Mouse (Mus musculus): ENCODE data around the gene Gm37240. TPM values are rescaled to one million over a fixed set of nuclear protein-coding genes. Genes with fewer than 3 reads are reported as not detected.

The Gm37240 gene
- total RNA-seq, 1 experiment = 1.2 TPM

GRCm38 (mm10) chr3:85369847-85370246 is 517.5 kb downstream of the Gm37240 start:
- no peak for DNase-seq (ENCODE audit: low read depth, low spot score)
- H3K36me3 ChIP-seq (ENCODE audit: control insufficient read depth, insufficient read depth, low read length, poor library complexity, severe bottlenecking) = no peaks in the 10 kb centered on the region
- in situ Hi-C loops (cut with MboI; ENCODE audit: low sequenced_read_pairs in 2 of 2, unreplicated experiment in 2 of 2) = no loop called here
- H3K4me1 ChIP-seq (ENCODE audit: control insufficient read depth in 2 of 2, insufficient read depth in 2 of 2, low read length in 2 of 2, poor library complexity in 1 of 2) = no peaks in the 10 kb centered on the region
- H3K9me3 ChIP-seq (ENCODE audit: control insufficient read depth, insufficient read depth, low read depth, low read length) = no peaks in the 10 kb centered on the region
- no peak for TF ChIP-seq ZC3H11A (IDR thresholded peaks at IDR 0.05; ENCODE audit: borderline replicate concordance, low read depth, low read length)
- no peak overlapping the region for H3K9ac ChIP-seq (ENCODE audit: insufficient read depth, low read depth, low read length, poor library complexity, severe bottlenecking)
- no peak overlapping the region for H3K4me3 ChIP-seq (ENCODE audit: insufficient read depth in 1 of 2, low read depth in 1 of 2, low read length in 2 of 2, poor library complexity in 1 of 2, severe bottlenecking in 1 of 2)
- H3K27ac ChIP-seq (ENCODE audit: insufficient read depth, low read depth, low read length, poor library complexity, severe bottlenecking) = no peak overlapping the region

- Histone ChIP-seq H3K36me3 (ENCODE audit: control insufficient read depth, insufficient read depth, low read length, poor library complexity, severe bottlenecking) (no peaks in the 10 kb centered on the region), H3K27ac (ENCODE audit: insufficient read depth, low read depth, low read length, poor library complexity, severe bottlenecking) (no peak overlapping the region), H3K4me1 (ENCODE audit: control insufficient read depth in 2 of 2, insufficient read depth in 2 of 2, low read length in 2 of 2, poor library complexity in 1 of 2) (no peaks in the 10 kb centered on the region), H3K4me3 (ENCODE audit: insufficient read depth in 1 of 2, low read depth in 1 of 2, low read length in 2 of 2, poor library complexity in 1 of 2, severe bottlenecking in 1 of 2) (no peak overlapping the region), H3K9me3 (ENCODE audit: control insufficient read depth, insufficient read depth, low read depth, low read length) (no peaks in the 10 kb centered on the region), H3K9ac (ENCODE audit: insufficient read depth, low read depth, low read length, poor library complexity, severe bottlenecking) (no peak overlapping the region)
- TF ChIP-seq CHD2 (IDR thresholded peaks at IDR 0.05; ENCODE audit: low read depth, low read length) = no peak
- TF ChIP-seq MAFK (IDR thresholded peaks at IDR 0.05; ENCODE audit: insufficient read depth, low read depth, low read length) = no peak
- no peak for TF ChIP-seq ZNF384 (IDR thresholded peaks at IDR 0.05; ENCODE audit: low read depth, low read length)
- no peak for TF ChIP-seq ZC3H11A (IDR thresholded peaks at IDR 0.05; ENCODE audit: borderline replicate concordance, low read depth, low read length)
- no peak for TF ChIP-seq HCFC1 (IDR thresholded peaks at IDR 0.05; ENCODE audit: borderline replicate concordance, insufficient read depth, low read length)
- DNase-seq (ENCODE audit: low read depth, low spot score) = no peak
- in situ Hi-C loops (cut with MboI; ENCODE audit: low sequenced_read_pairs in 2 of 2, unreplicated experiment in 2 of 2) = no loop called here
Observed at GRCm38 (mm10) chr3:85369157-85369556, 518.2 kb downstream of the Gm37240 start.

- Histone ChIP-seq H3K27ac (ENCODE audit: insufficient read depth, low read depth, low read length, poor library complexity, severe bottlenecking) (no peak overlapping the region), H3K9ac (ENCODE audit: insufficient read depth, low read depth, low read length, poor library complexity, severe bottlenecking) (no peak overlapping the region), H3K9me3 (ENCODE audit: control insufficient read depth, insufficient read depth, low read depth, low read length) (no peaks in the 10 kb centered on the region), H3K36me3 (ENCODE audit: control insufficient read depth, insufficient read depth, low read length, poor library complexity, severe bottlenecking) (no peaks in the 10 kb centered on the region), H3K4me3 (ENCODE audit: insufficient read depth in 1 of 2, low read depth in 1 of 2, low read length in 2 of 2, poor library complexity in 1 of 2, severe bottlenecking in 1 of 2) (no peak overlapping the region), H3K4me1 (ENCODE audit: control insufficient read depth in 2 of 2, insufficient read depth in 2 of 2, low read length in 2 of 2, poor library complexity in 1 of 2) (no peaks in the 10 kb centered on the region)
- TF ChIP-seq ZC3H11A (IDR thresholded peaks at IDR 0.05; ENCODE audit: borderline replicate concordance, low read depth, low read length) (no peak), CHD2 (IDR thresholded peaks at IDR 0.05; ENCODE audit: low read depth, low read length) (no peak), ZNF384 (IDR thresholded peaks at IDR 0.05; ENCODE audit: low read depth, low read length) (no peak), HCFC1 (IDR thresholded peaks at IDR 0.05; ENCODE audit: borderline replicate concordance, insufficient read depth, low read length) (no peak), MAFK (IDR thresholded peaks at IDR 0.05; ENCODE audit: insufficient read depth, low read depth, low read length) (no peak)
- DNase-seq (ENCODE audit: low read depth, low spot score) = no peak
- in situ Hi-C loops (cut with MboI; ENCODE audit: low sequenced_read_pairs in 2 of 2, unreplicated experiment in 2 of 2) = no loop called here
Observed at GRCm38 (mm10) chr3:85368354-85369120, 518.8 kb downstream of the Gm37240 start.

- H3K9ac ChIP-seq (ENCODE audit: insufficient read depth, low read depth, low read length, poor library complexity, severe bottlenecking) = no peak overlapping the region
- in situ Hi-C loops (cut with MboI; ENCODE audit: low sequenced_read_pairs in 2 of 2, unreplicated experiment in 2 of 2) = no loop called here
- no peak overlapping the region for H3K27ac ChIP-seq (ENCODE audit: insufficient read depth, low read depth, low read length, poor library complexity, severe bottlenecking)
- TF ChIP-seq MAFK (IDR thresholded peaks at IDR 0.05; ENCODE audit: insufficient read depth, low read depth, low read length) = no peak
- TF ChIP-seq HCFC1 (IDR thresholded peaks at IDR 0.05; ENCODE audit: borderline replicate concordance, insufficient read depth, low read length) = no peak
- no peaks in the 10 kb centered on the region for H3K36me3 ChIP-seq (ENCODE audit: control insufficient read depth, insufficient read depth, low read length, poor library complexity, severe bottlenecking)
- no peak overlapping the region for H3K4me3 ChIP-seq (ENCODE audit: insufficient read depth in 1 of 2, low read depth in 1 of 2, low read length in 2 of 2, poor library complexity in 1 of 2, severe bottlenecking in 1 of 2)
- no peak for DNase-seq (ENCODE audit: low read depth, low spot score)
- no peaks in the 10 kb centered on the region for H3K4me1 ChIP-seq (ENCODE audit: control insufficient read depth in 2 of 2, insufficient read depth in 2 of 2, low read length in 2 of 2, poor library complexity in 1 of 2)
- no peaks in the 10 kb centered on the region for H3K9me3 ChIP-seq (ENCODE audit: control insufficient read depth, insufficient read depth, low read depth, low read length)
Observed at GRCm38 (mm10) chr3:85364591-85365343, 522.6 kb downstream of the Gm37240 start.

Measured in ES-E14 (cell line).